Mouse (Mus musculus) A20 (cell line): ENCODE results near the gene Entr1.
A peak's percentile ranks its signal among the peaks of the same experiment; 100 is the strongest.

Experiments used
- DNase-seq: peaks from one replicate; pipeline ENCODE4 v3.0.0-alpha.2; 2011; ENCODE audit warnings: low read depth, low spot score

Entr1 gene

GRCm38 (mm10) chr2:26389154-26389690, at the start of gene Entr1, which contains the start of gene Pmpca:
Gene Entr1 (minus strand): TSS chr2:26389316.
Gene Pmpca (plus strand): TSS chr2:26389339.
- DNase-seq = peak; percentile 88

DNA sequence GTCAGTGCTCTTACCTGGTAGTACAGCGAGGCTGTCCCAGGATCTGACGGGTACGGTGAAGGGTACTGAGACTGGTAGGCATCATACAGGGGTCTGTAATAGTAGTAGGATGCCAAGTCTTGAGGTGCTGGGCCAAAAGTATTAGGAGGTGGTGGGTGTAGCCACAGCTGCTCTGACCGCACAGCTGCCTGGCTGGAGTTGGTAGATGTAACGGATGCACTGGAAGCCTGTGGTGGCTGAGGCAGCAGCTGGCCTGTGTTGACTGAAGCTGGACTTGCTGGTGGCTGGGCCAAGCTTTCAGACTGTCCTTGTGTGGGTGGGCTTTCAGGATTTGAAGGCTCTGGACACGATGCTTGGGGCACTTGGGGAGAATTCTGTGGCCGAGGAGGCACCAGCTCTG, 49.3 kb upstream of the Entr1 start:
- DNase-seq = no peak

GRCm38 (mm10) chr2:26437221-26437620, 48.1 kb upstream of the Entr1 start:
- DNase-seq = no peak

DNA sequence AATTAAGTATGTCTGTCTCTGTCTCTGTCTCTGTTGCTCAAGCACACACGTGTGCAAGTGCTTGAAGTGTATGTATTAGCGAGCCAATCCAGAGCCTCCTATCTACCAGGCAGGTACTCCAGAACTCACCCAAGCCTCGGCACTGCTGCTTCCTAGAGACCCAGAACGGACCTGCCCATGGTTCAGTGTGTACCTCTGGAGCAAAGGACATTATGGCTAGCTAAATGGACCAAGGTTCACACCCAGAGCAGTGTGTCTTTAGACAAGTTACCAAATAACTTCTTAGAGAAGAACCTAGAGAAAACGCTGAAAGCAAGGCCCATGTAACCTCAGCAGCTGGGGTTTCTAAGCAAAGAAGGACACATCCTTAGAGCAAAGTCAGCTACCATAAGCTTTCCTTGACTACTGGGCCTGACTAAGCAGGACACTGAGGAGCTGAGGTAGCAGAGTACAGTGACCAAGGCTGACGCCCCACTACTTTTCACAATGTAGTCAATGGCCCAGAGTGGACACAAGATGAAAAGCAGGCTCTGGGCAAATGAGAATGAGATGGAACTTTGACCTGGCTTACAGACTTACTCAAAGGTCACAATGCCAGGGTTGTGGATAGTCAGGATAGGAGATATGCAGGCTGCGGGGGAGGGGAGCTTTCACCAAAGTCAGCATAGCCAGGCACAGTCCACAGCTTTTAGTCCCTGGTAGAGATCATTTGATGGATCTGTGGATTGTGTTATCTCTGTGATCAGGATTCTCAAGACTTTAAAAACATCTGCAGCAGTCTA, 45.9 kb upstream of the Entr1 start:
- DNase-seq = no peak

DNA sequence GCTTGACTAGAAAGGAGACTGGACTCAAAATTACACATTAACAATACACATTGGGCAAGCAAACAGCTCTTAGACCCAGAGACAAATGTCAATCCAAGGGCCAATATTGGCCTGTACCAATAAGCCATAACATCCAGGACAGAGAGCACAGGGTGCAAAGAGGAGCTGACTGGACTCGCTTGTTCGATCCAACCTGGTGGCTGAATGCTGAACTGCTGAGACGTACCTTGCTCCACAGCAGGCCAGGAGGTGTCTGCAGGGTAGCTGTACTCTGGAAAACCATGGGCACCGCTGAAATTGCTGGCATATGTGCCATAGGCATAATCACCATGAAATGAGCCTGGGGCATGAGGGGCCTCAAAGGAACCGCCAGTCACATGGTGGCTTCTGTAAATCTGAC, 40.7 kb upstream of the Entr1 start:
- DNase-seq = no peak

GRCm38 (mm10) chr2:26424541-26424940, 35.4 kb upstream of the Entr1 start:
- no peak for DNase-seq

DNA sequence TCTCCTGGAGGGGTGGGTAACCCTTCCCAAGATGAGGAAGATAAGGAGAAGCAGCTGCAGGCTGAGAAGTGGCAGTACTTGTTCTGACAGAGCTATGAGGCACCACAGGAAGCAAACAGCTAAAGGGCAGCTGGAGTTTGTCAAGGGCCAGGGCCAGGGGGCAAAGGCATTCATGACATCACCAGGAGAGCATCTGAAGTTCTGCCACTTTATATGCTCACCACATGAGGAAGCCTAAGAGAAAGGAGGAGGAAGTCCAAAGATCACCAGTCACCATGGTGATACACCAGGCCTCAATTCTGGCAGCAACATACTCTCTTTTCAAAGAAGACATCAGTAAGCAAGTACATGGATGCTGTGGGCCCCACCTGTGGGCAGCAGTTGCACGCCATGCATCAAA, 34.0 kb upstream of the Entr1 start:
- DNase-seq = no peak

DNA sequence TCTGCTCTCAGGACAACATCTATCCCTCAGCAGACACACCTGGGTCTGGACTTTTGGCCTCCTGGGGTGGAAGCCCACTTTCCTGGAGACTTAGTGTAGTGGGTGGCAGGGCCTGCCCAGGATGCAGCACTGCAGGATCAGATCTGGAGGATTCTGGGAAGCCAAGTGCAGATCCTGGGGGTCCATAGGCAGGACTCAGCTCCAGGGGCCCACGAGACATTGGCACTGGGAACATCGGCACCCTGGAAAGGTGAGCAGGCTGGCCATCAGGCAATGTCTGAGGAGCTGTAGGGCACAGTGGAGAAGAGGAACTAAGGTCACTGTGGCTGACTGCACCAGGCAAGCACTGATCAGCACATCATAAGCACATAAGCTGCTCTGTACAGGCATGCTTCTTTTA, 32.9 kb upstream of the Entr1 start:
- no peak for DNase-seq

DNA sequence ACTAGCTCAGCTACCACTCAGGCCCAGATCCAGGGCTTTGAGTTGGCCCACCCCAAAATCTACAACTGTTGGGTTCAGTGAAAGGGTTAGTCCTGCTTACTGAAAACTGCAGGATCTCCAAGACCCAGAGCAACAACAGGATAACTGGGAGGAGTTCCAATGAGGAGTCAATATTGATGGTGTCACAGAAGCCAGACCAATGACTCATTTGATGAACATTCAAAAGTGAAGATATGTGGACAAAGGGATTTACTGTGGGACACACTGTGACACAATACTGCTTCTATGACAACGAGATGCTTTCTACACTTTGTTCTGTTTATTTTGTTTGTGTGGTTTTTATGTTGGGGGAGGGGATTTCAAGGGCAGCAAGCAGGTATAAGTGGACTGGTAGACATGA, 29.0 kb upstream of the Entr1 start:
- DNase-seq = no peak

- no peak for DNase-seq
These were observed 27.9 kb upstream of the Entr1 start for GRCm38 (mm10) chr2:26417066-26417465.

DNA sequence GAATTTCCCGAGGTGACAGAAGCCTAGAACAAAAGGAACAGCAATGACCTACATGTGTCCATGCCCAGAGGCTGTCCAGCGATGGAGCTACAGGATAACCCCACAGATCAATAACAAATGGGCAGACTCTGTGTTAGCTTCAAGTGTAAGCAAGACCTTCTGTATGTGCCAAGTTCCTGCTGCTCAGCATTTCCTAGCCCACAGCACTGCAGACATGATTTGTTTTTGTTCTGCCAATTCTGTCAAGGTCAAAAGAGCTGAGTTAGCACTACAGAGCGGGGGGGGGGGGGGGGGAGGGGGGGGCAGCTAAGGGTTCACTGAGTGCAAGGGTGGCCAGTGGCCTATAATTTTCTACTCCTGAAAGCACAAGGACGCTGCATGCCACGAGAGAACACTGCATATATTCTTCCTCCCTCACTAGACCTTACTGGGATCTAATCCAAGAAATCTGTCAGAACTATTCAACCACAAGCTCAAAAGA, 21.9 kb upstream of the Entr1 start:
- DNase-seq = no peak

GRCm38 (mm10) chr2:26410091-26410490, 21.0 kb upstream of the Entr1 start:
- peak; percentile 25 for DNase-seq

GRCm38 (mm10) chr2:26409362-26409761, 20.2 kb upstream of the Entr1 start:
- DNase-seq = no peak

- peak; percentile 93 for DNase-seq
These were observed 19.6 kb upstream of the Entr1 start, which contains the start of gene Inpp5e for GRCm38 (mm10) chr2:26408515-26409356. Gene Inpp5e (minus strand): TSS chr2:26409203.

DNA sequence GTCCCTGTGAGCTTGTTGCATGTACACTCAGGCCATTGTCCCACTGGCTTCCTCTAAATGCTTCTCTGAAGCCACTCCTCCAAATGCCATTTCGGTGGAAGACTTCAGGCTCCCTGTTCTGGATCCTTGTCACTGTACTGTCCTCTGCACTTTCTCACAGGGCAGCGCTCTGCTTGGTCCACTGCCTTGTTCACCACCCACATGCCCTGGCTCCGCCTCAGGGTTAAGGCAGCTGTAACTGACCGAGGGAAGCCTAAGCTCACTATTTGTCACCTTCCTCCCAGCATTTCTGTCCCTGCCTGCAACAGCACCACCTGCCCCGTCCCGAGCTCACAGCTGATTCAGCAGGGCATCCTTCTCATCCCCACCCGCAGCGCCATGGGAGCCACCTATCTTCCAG, 14.2 kb upstream of the Entr1 start:
- no peak for DNase-seq

DNA sequence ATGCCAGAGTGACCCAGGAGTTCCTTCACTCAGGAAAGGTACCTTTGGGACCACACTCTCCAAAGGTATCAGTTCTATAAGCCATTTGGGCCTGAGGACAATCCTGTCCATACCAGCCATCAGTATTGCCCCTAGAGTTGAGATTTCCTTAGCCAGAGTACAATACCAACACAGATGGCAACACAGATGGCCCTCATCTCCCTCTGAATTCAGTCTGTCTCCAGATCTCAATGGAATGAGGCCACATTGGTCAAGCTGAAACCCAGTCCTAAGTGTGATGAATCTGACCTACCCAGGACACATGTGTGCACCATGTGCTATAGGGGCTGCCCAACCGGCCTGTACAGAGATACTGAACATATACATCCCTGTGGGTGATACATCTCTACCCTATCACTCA, 13.1 kb upstream of the Entr1 start:
- DNase-seq = no peak

GRCm38 (mm10) chr2:26401023-26401422, 11.9 kb upstream of the Entr1 start:
- no peak for DNase-seq

- no peak for DNase-seq
These were observed 11.2 kb upstream of the Entr1 start for GRCm38 (mm10) chr2:26400296-26400695.

DNA sequence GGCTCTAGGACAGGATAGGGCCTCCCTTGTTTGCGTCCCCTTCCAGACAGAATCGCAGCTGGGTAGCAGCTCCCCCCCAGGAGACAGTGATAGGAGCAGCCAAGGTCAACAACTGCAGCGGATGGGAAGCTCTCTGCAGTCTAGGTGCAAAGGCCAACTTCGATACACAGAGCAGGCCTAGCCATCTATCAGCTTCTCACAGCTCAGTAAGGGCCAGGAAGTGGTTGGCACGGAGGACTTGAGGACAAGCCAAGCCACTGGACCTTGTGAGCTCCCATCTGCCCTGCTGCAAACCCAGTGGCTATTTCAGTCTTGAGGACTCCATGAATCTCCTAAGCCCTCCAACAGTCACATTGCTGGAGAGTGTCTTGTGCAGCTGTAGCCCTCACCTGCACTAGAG, 10.5 kb upstream of the Entr1 start:
- DNase-seq = no peak

DNA sequence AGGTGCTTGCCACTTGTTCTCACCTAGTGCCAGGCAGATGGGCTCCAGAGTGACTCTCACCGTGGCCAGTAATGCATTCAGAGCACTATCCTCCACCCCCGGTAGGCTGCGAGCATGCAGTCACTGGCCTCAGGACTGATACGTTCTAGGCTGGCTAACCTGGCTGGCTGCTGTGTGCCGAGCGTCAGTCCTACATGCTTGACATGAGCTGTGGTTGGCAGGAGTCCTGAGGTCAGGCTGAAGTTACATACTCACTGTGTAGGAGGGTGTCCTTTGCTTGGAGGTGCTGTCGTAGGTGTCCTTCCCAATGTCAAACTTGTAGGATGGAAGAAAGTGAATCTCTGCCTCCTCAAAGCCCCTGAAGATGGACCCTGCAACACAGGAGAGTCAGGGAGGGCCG, 9.9 kb upstream of the Entr1 start:
- DNase-seq = no peak

GRCm38 (mm10) chr2:26391617-26392016, 2.5 kb upstream of the Entr1 start:
- no peak for DNase-seq

- DNase-seq = no peak
These were observed 1.8 kb upstream of the Entr1 start for GRCm38 (mm10) chr2:26390954-26391353.
